Mouse (Mus musculus) brain, embryonic 18.5 days (tissue): Measurements from ENCODE around the gene Rab31.

ENCODE experiments used
- DNase-seq: peaks from one replicate; pipeline ENCODE4 v3.0.0-alpha.2; 2012; ENCODE audit warnings: low read depth, low spot score

Rab31 gene

GRCm38 (mm10) chr17:65703527-65704391, 68.8 kb downstream of the Rab31 start:
- DNase-seq: no peak

DNA sequence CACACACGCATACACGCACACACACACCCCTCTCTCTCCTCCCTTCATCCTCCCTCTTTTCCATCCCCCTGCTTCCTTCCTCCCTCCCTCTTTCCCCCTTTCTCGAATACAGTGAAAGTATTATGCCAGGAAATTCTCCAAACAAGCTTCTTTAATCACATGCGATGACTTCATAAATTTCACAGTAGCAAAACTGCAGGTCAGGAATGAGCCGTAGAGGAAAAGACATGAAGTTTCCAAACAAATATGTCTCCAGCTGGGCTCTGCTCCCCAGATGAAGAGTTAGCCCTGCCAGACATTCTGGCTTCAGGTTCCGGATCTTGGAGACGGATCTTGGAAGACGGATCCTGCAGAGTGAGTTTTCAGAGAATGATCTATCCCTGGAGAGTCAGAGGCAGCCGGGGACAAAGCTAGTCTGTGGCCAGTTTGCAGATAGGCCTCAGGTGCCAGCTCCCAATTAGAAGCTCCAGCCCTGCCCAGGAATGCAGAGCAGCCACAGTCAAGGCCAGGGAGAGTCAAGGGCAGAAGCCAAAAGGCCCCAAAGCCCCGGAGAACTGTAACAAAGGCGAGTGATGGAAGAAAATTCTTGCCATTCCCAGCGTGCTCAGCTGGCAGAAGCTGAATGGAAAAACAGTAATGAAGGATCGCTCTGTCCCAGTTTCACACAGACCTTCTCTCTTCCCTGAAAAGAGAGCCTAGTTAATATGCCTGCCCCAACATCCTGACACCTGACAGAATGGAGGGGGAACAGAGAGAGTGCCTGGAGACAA, 70.6 kb downstream of the Rab31 start:
- DNase-seq: peak; percentile 45

- no peak for DNase-seq
These were observed 71.2 kb downstream of the Rab31 start for GRCm38 (mm10) chr17:65701356-65701755.

DNA sequence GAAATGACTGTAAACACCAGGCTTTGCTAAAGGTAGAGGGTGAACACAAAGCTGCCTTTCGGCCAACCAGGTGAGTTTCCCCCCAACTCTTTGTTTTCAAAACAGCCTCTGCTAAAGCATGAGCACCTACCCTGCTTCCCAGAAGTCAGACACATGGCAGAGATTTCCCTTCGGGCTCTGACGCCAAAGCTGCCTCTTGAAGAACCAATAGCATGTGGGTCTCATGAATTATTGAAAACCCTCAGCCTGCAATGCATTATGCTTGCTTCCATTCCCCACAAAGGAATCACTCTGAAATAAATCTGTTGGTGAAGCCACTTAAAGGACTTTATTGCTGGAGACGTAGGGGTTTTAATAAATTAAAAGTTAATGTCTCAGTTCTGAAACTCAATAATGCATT, 72.5 kb downstream of the Rab31 start:
- DNase-seq: peak; percentile 46

DNA sequence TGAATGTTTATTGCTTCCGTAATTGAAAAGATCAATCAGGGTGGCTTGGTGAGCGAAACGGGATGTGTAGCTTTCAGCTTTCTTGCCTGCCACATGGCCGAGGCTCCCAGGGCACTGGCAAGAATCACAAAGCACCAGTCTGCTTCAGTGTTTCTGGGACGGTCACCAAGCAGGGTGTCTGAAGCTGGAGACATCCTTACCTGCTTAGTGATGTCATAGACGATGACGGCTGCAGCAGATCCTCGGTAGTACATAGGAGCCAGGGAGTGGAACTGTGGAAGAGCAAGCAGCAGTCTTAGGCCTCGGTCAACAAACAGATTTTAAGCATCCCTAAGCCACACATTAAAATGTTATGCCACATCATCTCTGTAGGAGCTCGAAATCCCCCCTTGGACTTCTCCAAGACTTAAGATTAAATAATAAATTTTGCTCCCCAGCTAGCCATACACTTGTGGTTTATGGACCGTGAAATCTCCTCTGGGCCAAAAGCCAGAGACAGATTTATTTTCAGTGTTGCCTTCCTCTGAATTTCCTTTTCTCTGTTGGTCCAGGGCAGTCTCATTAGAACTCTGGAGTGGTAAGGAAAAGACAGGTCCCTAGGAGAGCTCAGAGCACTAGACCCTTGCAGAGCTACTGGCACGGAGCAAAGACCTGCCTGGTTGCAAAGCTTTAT, 74.6 kb downstream of the Rab31 start:
- DNase-seq: no peak

DNA sequence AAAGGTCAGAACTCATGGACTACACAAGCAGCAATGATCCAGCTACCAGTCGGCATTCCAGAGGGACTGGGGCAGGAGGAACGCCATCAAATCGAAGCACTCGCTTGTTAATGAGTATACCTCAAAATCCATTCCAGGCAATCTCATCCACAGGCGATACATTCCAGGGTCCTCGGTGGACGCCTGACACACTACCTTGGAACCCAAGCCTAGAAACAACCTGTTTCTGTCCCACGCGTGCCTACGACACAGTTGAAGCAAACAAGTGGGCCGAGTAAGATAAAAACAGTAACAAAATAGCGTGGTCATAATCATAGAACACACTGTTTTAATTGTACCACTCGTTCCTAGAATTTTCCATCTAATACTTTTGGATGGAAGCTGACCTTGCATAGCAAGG, 75.6 kb downstream of the Rab31 start:
- DNase-seq: no peak

GRCm38 (mm10) chr17:65692276-65692675, 80.3 kb downstream of the Rab31 start:
- no peak for DNase-seq

GRCm38 (mm10) chr17:65683731-65684130, 88.8 kb downstream of the Rab31 start:
- DNase-seq: no peak

DNA sequence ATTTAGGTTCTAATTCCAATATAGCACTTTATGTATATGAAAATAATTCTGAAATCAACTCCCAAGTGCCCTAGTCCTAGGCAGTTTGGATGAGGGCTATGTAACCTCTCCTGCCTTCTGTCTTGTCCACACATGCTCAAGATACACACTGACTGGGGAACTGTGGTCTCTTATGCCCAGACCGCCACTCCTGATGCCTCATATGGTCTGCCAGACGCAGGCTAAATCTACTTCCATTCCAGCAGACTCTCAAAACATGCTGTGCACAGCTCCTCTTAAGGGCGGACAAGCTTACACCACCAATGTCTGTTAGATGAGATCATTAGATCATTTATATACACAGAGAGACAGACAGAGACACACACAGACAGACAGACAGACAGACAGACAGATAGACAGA, 89.2 kb downstream of the Rab31 start:
- no peak for DNase-seq

DNA sequence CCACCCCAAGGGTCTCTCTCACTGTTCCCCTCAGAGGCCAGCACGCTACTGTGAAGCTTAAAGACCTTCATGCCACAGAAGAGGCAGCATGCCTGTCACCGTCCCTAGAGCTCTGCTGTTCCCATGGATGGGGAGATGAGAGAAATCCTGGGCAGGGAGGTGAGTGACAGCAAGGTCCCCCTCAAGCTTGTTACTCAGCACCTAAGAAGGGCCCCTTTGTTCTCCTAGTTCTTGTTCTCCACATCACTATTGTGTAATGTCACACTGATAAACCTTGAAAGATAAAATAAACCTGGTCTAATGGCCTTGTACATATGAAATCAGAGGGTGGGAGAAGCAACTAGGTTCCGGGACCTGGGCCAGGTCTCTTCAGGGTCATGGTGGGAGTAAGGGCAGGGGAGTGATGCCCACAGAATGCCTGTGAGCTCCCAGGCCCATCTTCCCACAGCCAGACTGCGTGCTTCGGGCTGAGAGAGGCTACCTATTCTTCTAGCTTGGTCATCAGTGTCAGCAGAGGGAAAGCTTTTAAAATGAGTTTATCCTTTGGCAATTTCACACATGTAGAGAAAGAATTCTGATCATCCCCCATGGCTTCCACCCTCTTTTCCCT, 90.4 kb downstream of the Rab31 start:
- DNase-seq: no peak

GRCm38 (mm10) chr17:65681516-65681915, 91.0 kb downstream of the Rab31 start:
- no peak for DNase-seq

GRCm38 (mm10) chr17:65680801-65681412, 91.6 kb downstream of the Rab31 start:
- no peak for DNase-seq

- DNase-seq: no peak
These were observed 92.6 kb downstream of the Rab31 start for GRCm38 (mm10) chr17:65679806-65680446.

DNA sequence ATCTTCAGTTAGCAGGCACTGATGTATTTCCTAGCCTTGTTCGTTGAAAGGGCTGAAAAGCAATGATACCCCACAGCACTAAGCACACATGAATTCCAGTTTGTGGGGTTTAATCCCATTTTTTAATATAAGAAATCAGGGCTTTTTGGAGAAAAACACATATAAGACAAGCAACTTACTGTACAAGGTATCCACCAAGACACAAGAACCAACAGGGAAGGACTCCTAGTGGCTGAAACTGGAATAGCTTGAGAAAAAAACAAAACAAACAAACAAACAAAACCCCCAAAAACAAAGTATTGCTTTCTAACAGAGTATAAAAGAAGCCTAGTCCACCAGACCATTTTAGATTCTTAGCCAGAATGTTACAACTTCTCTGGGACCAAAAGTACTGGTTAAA, 94.8 kb downstream of the Rab31 start:
- no peak for DNase-seq

DNA sequence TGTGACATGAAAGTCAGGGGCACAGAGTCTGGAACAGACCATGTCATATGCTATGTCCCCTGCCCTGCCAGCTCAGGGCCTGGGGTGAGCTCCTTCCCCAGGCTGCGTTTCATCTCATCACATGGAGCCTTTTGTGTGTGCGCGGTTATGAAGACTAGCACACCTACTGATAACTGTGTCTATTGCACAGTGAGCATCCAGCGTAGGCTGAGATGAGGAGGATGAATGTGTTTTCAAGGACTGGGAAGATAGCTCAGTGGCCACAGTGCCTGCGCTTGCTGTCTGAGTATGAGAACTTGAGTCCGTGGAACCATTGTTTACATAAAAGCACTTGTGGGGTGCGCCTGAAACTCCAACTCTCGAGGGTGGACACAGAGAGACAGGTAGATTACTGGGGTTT, 96.0 kb downstream of the Rab31 start:
- no peak for DNase-seq

GRCm38 (mm10) chr17:65675985-65676384, 96.6 kb downstream of the Rab31 start:
- DNase-seq: no peak

- no peak for DNase-seq
These were observed 97.8 kb downstream of the Rab31 start for GRCm38 (mm10) chr17:65674710-65675171.

GRCm38 (mm10) chr17:65672926-65673325, 99.6 kb downstream of the Rab31 start:
- DNase-seq: no peak

- no peak for DNase-seq
These were observed 103.5 kb downstream of the Rab31 start for GRCm38 (mm10) chr17:65669061-65669460.

DNA sequence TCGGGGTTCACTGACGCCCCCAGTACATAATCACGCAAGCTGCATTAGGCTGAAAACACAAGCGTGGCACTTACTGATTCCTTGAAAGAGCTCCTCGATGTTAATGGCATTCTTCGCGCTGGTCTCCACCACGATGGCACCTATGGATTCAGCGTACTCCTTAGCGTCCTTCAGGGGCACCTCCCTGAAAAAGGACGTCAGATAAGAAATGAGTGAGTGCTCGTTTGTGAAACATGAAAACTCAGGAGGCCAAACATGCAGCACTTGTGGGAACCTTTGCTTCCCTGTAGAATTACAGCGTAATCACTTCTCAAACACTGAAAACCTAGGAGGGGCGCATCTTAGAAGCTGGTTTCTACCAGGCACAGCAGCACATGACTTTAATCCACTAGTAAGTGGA, 104.8 kb downstream of the Rab31 start:
- no peak for DNase-seq
